Mouse (Mus musculus) layer of hippocampus, adult 18-20 months (tissue): ENCODE measurements around the gene Mpzl3. TPM values are rescaled to one million over a fixed set of nuclear protein-coding genes. Genes with fewer than 3 reads are reported as not detected.
A peak's percentile ranks its signal among the peaks of the same experiment; 100 is the strongest.
"Not testable (repeated sequence)": the region's sequence is repeated elsewhere in the genome, so short reads cannot be mapped to it uniquely, and the experiment has no call there.

ENCODE experiments used
- DNase-seq, 2 experiments: peaks; one replicate each; pipeline ENCODE4 v3.0.0; 2022; ENCODE audit warnings: low spot score in 2 of 2
- long read RNA-seq: library from polyadenylated mRNA; stranded (forward); transcript quantifications from one replicate; pipeline ENCODE4 v2.0.0, GENCODE M21; 2021
- total RNA-seq, 2 experiments: library from RNA; stranded (reverse); gene quantifications; 2 replicates each; pipeline ENCODE4 v1.2.3; 2021

Gene Mpzl3
- total RNA-seq = 1 to 10 TPM; 4.2 to 5.7 TPM
- long read RNA-seq, partial matches to known transcripts = 1 of 3 reads
- long read RNA-seq, other reads (novel, unspliced or antisense) = 1 of 3 reads

DNA sequence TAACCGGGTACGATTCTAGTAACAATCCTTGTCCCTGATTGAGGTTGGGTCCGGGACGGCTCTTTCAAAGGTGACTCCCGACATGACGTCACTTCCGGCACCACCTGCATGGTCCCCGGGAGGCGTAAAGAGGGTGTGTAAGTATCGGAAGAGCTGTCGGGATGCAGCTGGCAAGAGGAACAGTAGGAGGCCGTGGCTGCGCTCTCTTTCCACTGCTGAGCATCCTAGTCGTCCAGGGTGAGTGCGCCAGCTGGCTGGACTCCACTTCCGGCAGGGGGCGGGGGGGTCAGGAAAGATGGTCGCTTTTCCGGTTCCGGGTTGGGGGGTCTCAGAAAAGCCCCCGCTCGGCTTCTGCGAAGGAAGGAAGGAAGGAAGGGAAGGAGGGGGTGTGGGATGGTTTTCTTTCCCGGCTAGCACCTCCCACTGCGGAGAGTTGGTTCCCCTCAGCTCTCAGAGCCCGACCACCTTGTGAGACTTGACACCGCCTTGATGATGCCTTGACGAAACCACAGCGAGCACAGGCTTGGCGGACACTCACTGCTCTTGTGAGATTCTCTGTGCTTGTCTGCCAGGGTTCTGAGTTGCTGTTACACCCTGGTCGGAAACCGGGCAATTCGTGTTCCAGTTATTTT is at the start of gene Mpzl3:
TSS of gene Mpzl3 (plus strand) at position 105 of the 632 bp plus-strand sequence.
- DNase-seq = peak; percentile 74 to 90

DNA sequence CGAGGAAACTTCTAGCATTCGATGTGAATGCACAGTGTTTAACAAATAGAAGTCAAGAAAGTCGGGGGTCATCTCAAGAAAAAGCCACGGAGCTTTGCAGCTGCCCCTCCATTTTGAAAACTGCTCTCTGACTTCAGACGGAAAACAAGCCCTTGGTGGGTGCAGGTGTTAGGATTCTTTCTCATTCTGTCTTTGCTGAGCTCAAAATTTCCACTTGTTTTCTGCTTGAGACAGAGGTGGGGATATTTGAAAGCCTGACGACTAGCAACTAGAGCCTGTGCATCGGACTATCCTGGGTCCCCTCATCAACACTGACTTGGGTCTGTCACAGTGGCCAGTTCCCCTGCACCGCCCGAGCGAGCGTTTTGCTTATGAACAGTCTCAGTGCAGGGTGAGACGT is 47.6 kb upstream of the Mpzl3 start:
- no peak for DNase-seq

DNA sequence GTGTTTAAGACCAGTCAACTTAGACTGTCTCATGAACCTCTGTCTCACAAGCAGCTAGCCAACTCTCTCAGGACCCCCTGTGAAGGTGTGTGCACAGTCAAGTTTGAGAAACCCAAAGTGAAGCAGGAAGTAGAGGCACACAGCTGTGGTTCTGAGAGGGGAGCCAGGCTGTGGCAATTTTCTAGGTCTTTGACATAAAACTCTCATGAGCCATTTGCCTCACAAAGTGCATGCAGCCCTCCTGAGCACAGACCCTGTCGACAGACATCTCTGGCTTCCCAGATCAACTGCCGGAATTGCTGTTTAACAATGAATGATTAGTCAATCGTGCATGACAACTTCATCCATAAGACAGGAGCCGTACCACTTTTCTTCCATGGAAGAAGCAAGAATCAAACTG is 46.6 kb upstream of the Mpzl3 start:
- DNase-seq = no peak

DNA sequence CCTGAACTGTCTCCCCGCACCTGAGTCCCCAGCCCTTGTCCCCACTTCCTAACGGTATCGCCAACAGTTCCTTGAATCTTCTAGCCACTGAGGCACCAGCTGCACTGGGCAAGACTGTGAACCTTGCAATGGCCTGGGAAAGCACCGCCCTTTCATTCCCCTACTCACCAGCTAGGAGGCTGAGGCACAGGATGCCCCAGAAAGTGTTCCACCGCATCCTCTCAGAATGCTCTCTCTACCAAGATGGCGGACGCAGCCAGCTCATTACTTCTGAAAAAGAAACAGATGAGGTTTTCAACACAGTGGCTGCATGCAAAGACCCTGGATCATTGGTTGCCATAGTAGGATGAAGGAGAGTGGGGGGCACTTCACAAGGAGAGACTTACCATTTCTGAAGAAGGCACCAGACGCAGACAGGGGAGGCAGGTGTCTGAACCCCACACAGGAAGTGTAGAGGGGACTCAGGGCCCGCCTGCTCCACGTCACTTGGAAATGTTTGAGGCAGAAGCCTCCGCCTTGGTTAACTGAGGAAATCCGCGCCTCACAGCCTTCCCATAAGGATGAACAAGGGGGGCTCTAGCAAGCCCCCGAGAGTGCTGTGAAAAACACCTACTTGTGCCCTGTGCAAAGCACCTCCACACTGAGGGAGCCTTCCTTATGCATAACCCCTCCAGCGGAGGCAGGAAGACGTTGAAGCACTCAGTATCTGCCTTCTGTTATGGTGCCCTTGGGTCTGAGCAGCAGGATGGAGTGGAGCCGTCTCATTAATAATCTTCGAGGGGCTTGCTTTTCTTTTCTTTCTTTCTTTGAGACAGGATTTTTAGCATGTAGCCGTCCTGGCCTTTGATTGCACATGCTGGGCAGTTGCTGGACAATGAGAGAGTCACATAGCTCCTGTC is 45.6 kb upstream of the Mpzl3 start, which contains the start of gene Cd3e:
TSS of gene Cd3e (minus strand) at position 448 of the 899 bp plus-strand sequence.
- no peak for DNase-seq

DNA sequence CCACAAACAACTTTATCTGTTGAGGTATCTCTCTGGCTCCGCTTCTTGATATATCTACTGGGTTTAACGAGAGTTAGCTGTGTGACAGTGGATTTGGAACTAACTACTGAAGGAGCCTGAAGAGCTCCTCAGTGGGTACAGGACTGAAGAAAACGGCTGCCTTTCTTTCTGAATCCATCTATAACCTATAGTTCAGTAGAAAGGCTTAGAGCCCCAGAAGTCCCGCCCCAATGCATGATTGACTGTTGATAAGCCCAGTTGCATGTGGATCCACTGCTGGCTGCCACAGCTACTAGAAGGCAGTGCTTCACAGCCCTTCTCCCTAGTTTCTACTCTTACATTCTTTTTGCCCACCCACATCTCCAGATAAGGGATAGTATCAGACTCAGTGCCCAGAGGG is 44.5 kb upstream of the Mpzl3 start:
- no peak for DNase-seq

DNA sequence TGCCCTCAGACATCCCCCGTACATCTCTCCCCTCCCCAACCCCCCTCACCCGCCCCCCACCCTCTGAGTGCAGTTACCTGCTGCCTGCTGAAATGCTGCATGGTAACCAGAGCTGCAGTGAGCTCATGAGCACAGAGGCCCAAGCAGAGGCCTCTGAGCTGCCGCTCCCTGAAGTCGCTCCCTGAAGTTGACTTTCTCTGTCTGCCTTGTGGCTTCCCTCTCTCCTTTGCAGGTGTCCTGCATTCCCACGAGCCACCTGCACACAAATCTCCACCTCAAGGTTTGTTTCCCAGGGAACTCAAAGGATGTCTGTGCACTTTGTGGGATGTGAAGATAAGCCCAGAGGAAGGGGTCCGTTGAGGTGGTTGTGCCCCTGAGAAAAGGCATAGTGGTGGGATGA is 43.7 kb upstream of the Mpzl3 start:
- DNase-seq = no peak

DNA sequence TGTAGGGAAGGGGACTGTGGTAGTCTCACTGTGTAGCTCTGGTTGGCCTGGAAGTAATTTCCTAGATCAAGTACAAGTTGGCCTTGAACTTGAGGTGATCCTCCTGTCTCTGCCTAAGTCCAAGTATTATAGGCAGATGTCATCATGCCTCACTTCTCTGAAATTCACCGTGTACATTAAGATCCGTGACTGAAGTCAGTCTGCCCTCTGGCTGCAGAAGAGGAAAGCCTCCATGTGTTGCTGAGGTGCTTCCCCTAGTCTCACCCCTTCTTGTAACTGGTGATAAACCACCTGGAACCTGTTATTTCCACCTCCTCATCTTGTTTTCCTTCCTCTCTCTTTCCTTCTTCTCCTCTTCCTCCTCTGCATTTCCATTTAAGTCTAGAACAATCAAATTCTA is 40.1 kb upstream of the Mpzl3 start:
- no peak for DNase-seq

DNA sequence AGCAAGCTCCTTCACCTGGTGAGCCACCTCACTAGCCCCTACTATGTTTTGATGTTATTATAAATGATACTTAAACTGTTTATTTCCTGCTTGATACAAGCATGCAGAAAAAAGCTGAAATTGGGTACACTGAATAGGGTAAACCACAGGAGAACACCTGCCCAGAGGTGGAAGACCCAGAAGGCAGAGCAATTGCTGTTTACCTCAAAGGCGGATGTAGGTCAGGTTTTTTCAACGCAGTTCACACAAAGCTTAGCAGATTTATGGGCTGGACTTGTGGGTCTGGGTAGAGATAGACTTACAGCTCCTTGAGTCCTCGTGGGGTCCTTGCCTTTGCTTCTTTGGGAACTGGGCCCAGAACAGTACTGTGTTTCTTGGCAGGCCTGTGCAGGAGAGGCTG is 39.1 kb upstream of the Mpzl3 start:
- DNase-seq = no peak

DNA sequence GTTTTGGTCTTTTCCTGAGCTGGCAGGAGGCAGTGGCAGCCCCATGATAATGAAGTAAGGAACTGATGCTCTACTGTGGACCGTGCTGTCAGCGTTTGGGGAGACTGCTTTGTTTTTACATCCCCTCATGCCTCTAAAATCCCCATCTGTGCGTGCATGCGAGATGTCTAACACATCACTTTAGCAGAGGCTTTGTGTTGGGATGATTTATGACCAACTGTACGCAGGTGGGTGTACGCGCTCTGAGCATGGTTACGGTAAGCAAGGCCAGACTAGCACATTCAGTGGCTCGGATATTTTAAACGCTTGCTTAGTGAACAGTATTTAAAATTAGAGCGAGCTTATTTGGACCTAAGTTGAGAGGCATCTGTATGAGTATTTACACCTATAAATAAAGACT is 37.0 kb upstream of the Mpzl3 start:
- DNase-seq = peak in 1 of 2 experiments; percentile 4

DNA sequence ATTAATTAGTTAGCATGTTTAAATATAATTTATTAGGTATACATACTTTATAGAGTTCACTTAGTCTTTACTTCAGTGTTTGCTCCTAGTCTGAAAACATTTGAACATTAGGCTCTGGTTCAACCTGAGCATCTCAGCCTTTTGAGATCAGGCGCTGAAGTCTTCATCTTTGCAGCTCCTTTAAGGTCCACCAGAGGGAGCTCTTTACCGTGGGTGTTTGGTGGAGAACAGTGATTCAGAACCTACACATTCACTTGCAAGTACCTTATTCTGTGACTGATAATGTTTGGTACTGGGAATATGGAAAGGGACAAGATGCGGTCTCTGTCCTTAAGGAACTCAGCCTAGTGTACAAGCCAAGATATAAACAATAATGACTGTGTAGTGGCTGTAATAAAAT is 32.2 kb upstream of the Mpzl3 start:
- peak; percentile 20 to 69 for DNase-seq

DNA sequence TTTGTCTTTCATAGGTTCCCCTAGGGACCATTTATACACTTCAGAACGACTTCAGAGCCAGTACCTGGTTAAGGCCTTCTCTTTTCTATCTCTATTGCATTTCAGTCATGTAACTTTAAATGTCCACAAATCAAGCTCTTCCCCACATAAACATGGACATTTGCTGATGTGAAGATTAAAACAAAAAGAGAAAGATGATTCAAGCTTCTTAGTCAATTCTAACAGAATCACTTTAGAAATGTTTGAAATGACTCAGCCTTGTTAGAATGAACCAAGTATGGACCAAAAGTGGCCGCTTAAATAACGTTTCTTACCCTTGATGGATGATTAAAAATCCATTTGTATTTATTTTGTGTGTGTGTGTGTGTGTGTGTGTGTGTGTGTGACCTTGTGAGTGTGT is 31.3 kb upstream of the Mpzl3 start:
- no peak for DNase-seq

DNA sequence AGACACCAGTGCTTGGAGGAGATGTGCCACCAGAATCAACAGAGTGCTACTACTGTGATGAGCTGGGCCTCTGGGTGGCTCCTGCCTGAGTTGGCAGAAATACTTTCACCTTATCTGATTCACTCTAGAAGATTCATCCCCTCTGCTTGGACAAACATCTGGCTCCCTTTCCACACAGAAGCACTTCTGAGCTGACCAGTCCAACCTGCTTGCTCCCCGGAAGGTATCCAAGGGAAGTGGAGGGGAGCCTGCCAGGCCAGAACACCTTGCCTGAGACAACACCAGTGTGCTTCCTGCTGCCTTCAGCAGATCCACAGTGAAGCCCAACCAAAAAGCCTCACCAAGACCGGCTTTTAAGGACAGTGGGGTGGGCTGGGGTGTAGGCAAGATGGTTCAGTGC is 30.8 kb upstream of the Mpzl3 start:
- DNase-seq = no peak

DNA sequence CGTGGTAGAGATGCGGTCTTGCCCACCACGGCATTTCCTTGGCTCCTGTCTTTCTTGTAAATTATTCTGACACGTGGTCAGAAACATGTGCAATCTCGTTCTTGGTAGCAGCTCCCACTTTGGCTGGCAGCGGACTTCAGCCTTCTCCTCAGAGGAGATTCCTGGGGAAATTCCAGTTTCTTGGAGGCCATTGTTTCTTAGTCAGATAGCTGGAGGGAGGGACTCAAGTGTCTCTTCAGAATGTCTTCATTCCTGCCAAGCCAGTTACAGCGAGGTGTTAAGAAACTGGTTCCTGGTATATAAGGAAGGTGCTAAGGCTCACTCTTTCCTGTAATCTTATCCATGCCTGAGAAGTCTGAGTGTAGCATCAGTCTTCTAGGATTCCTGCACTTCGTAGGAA is 27.6 kb upstream of the Mpzl3 start:
- DNase-seq = no peak

DNA sequence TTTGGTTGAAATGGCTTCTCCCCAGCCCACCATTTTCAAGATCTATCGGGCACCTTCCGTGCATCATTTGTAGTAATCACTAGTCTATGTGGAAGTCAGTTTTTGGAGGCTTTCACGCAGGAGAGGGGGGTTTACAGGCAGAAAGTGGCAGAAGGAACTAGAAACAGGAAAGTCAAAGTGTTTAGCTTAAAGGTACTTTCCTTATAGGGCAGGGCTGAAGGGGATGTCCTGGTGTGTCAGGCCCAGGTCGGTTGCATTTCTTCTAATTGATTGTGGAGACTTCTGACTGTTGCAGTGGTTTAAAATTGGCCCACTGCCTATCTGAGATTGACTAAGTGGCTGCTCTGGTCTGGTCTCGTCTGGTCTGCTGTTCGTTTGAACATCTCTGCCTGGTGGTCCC is 24.6 kb upstream of the Mpzl3 start:
- DNase-seq = no peak

DNA sequence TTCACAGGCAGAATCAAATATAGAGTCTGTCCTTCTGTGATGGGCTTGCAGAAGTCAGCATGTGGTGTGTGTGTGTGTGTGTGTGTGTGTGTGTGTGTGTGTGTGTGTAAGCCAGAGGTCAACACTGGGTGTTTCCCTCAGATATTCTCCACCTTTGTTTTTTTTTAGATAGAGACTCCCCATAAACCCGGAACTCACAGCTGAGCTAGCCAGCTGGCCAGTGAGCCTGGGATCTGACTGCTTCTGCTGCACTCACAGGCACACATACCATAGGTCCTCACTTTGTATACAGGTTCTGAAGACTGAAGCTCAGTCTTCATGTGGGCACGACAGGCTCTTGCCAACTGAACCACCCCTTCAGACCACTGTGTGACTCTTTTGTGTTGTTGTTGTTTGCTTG is 22.7 kb upstream of the Mpzl3 start:
- DNase-seq = no peak

DNA sequence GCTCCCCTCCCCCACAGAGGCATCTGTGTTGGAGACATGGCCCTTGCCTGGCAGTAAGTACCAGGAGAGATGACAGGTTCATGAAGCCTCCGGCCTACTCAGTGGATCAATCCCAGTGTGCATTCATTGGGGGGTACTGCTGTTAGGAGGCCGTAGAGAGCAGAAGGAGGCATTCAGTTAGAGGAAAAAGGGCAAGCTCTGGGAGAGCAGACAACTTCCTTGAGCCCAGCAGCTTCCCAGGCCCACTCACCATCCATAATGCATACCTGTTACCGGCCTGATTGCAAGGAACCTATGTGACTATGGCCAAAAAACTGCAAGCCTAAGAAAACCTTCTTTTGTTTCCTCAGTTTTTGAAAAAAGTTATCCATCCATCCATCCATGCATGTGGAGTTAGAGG is 20.5 kb upstream of the Mpzl3 start:
- no peak for DNase-seq

DNA sequence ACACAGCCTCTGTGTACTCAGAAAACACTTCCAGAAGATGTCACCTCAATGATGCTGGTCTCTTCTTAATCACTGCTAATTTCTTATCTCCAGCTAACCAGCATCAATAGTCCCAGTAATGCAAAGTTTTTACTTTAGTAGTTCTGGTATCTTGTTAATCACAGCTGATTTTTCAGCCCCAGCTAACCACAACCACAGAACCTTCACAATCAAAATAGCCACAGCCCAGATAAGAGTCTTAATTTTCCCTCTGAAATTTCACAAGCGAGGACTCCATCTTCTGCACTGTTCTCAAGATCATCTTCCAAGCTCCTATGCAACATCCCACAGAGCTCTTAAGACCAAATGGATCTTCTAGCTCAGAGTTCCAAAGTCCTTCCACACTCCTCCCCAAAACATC is 17.2 kb upstream of the Mpzl3 start:
- DNase-seq = not testable (repeated sequence)

DNA sequence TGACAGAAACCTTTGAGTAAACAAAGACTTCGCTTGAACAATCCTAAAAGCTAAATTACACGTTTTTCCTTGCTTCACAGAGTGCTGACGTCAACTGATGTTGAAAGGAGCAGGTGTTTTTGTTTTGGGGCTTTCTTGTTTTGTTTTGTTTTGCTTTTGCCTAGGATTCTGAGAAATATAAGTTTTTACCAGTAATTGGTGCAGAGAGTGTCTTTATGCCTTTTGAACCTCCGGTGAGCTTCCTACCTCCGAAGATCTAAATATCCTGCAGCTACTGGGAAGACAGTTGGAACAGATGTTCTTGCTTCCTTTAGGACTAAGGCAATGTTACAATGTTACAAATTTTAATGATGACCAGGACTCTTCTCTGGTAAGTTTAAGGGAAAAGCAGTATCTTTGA is 15.5 kb upstream of the Mpzl3 start, which contains the start of gene Mpzl2:
TSS of gene Mpzl2 (plus strand) at position 301 of the 400 bp plus-strand sequence.
- DNase-seq = no peak

DNA sequence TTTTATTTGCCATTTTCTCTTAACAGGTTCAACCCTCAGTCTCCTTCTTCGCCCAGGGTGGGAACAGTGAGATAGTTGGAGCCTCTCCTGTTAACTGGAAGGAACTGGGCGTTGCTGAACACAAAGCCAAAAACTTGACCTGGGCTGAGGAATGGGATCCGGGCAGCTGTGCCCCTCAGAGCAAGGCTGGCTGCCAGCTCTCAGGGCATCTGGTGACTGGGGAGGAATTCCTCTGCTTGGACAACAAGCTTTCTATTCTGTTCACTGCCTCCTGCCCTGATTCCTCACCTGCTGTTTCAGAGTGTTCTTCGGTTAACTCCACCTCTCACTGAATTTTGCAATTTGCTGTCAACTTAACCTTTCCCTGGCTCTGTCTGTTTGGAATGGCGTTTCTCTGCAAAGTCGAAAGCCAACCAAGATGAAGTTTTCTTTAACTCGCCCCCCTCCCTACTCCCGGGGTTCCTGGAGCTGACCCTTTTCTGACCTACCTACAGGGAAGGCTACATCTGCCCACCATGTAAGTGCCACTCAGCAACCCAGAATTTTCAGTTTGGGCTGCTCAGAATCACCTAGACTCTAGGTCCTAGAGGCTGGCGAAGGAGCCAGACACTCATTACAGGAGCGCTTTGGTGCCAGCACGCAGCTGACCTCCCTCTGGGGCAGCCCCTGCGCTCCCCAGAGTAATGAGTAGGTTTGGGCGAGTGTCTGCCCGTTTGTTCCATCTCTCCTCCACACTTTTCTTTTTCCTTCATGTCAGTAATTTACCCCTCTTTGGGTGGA is 14.7 kb upstream of the Mpzl3 start:
- no peak for DNase-seq

DNA sequence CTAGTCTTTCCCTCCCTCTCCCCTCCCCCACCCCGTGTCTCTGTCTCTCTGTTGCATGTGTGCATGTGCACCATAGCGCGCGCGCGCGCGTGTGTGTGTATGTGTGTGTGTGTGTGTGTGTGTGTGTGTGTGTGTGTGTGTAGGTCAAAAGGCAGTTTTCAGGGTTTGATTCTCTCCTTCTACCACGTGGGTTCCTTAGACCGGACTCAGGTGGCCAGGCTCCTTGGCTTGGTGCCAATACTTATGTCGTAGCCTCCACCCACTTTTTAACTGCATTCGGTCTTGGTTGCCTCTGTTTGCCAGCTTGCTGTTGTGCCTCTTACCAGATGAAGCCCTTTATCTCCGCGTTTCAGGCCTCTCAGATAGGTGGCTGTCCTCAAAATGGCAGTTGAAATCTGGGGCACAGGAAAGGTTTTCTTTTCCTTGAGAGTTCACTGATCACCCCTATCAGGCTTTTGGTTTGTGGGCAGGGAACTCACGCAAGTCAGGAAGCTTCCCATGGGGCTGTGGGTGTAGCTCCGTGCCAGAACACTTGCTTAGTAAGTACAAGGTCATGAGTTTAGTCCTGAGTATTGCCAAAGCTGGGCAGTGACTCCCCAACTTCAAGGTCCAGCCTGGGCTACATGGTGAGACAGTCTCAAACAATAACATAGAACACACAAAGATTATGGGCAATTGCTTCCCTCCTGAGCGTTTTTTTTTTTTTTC is 13.7 kb upstream of the Mpzl3 start:
- no peak for DNase-seq
